ENCODE assay signal across 9 mouse cellular contexts in the genomic region with DNA sequence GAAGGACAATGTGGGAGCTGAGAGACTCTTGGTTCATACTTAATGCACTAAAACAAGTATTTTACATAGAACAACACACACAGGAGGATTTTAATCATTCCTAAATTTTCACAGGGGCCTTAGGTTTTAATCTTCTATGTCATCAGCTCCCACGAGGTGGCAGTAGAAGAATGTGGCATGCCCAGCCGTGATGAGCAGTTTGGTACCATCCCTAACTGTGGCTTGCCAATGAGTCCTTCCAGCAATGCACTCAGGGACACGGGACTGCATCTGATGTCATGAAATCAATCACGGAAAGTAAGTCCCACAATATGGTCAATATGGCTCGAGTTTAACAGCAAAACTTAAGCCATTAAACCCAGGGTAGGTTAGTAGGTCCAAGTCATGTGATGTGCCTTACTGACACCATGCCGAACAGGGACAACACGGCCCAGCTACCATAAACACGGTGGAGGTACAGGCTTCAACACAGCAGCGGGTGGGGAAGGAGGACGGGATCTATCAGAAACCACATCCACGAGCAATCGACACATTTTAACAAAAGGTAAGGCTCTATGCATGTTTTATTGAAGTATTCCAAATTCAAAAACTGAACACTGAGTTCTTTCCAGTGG.
DNase-seq lines count a peak whose midpoint lies in the region; ATAC-seq lines count a peak whose summit lies in the region.
"Had no signal": no experiment of that assay in that cellular context is flagged by ENCODE, and none has a peak within 500 bp of the region (broad histone marks: within the 10 kb centered on the region; RNA-seq: fewer than 3 reads in every experiment).

No protein-coding gene starts in this region.

- H3K9ac ChIP-seq in liver, embryonic 11.5 days (ENCODE audit: low read depth, low read length), result no peak overlapping the region
- no peak overlapping the region for H3K9ac ChIP-seq in embryonic facial prominence, embryonic 11.5 days (replicated peaks; ENCODE audit: low read length)
- no peak overlapping the region for H3K9ac ChIP-seq in hindbrain, embryonic 11.5 days (ENCODE audit: low read depth, low read length)
- H3K9ac ChIP-seq in midbrain, embryonic 13.5 days (replicated peaks), result no peak overlapping the region
- H3K9ac ChIP-seq: limb, embryonic 13.5 days had no signal

- no peak overlapping the region for H3K4me2 ChIP-seq in liver, embryonic 11.5 days
- no peak overlapping the region for H3K4me2 ChIP-seq in embryonic facial prominence, embryonic 11.5 days (ENCODE audit: low read depth, low read length)
- H3K4me2 ChIP-seq in hindbrain, embryonic 11.5 days (replicated peaks; ENCODE audit: low read depth, low read length), result no peak overlapping the region
- no peak overlapping the region for H3K4me2 ChIP-seq in midbrain, embryonic 13.5 days (replicated peaks)
- H3K4me2 ChIP-seq: limb, embryonic 13.5 days had no signal

- ATAC-seq in liver, embryonic 11.5 days (replicated peaks; ENCODE audit: low FRiP score), result no peak
- ATAC-seq in embryonic facial prominence, embryonic 11.5 days (replicated peaks; ENCODE audit: insufficient number of reproducible peaks, low FRiP score, low TSS enrichment, low read depth), result no peak
- no peak; the same call in 1 of the 2 replicates for ATAC-seq in hindbrain, embryonic 11.5 days (ENCODE audit: low FRiP score)
- peak; percentile 69; the same call in 1 of the 2 replicates for ATAC-seq in midbrain, embryonic 13.5 days

- H3K4me3 ChIP-seq in liver, embryonic 11.5 days (ENCODE audit: low read depth, low read length), result no peak overlapping the region
- H3K4me3 ChIP-seq in embryonic facial prominence, embryonic 11.5 days (ENCODE audit: low read depth, low read length), result no peak overlapping the region
- H3K4me3 ChIP-seq in hindbrain, embryonic 11.5 days (ENCODE audit: low read depth, low read length), result no peak overlapping the region
- no peak overlapping the region for H3K4me3 ChIP-seq in midbrain, embryonic 13.5 days (replicated peaks)
- H3K4me3 ChIP-seq: limb, embryonic 13.5 days had no signal

- H3K27me3 ChIP-seq in liver, embryonic 11.5 days (replicated peaks; ENCODE audit: control insufficient read depth, insufficient read depth, low read length), result no peaks in the 10 kb centered on the region
- no peaks in the 10 kb centered on the region for H3K27me3 ChIP-seq in embryonic facial prominence, embryonic 11.5 days (ENCODE audit: control insufficient read depth, insufficient read depth, low read length)
- H3K27me3 ChIP-seq in hindbrain, embryonic 11.5 days (ENCODE audit: control insufficient read depth, insufficient read depth, low read length), result no peaks in the 10 kb centered on the region
- H3K27me3 ChIP-seq in midbrain, embryonic 13.5 days, result no peaks in the 10 kb centered on the region
- no peaks in the 10 kb centered on the region for H3K27me3 ChIP-seq in splenic B cell, adult 2 months (ENCODE audit: control insufficient read depth, insufficient read depth, low read length, poor library complexity, severe bottlenecking)

- WGBS in liver, embryonic 11.5 days, result 70% methylated on average over 12 of the region's 12 CpGs
- WGBS in embryonic facial prominence, embryonic 11.5 days, result 81% methylated on average over 12 of the region's 12 CpGs
- WGBS in hindbrain, embryonic 11.5 days, result 79% methylated on average over 12 of the region's 12 CpGs
- 73% methylated on average over 12 of the region's 12 CpGs for WGBS in midbrain, embryonic 13.5 days

- DNase-seq in liver, result peak; percentile 34
- DNase-seq in liver, embryonic 11.5 days (ENCODE audit: low spot score), result no peak
- peak; percentile 73 for DNase-seq in adrenal gland, postnatal 14 days
- peak; percentile 59 for DNase-seq in embryonic facial prominence, embryonic 11.5 days (ENCODE audit: low spot score)
- peak; percentile 49 for DNase-seq in hindbrain, embryonic 11.5 days (ENCODE audit: low spot score)
- peak; percentile 50 to 67 for DNase-seq in layer of hippocampus, postnatal 36 days
- DNase-seq in splenic B cell, adult 2 months (ENCODE audit: low read depth, low spot score), result peak; percentile 68

- H3K27ac ChIP-seq in liver, embryonic 11.5 days (ENCODE audit: low read depth, low read length), result no peak overlapping the region
- no peak overlapping the region for H3K27ac ChIP-seq in embryonic facial prominence, embryonic 11.5 days (replicated peaks; ENCODE audit: low read depth, low read length)
- H3K27ac ChIP-seq in hindbrain, embryonic 11.5 days (ENCODE audit: low read depth, low read length), result no peak overlapping the region
- no peak overlapping the region for H3K27ac ChIP-seq in midbrain, embryonic 13.5 days
- H3K27ac ChIP-seq: limb, embryonic 13.5 days had no signal

- H3K36me3 ChIP-seq in liver, embryonic 11.5 days (ENCODE audit: control insufficient read depth, insufficient read depth, low read length), result no peaks in the 10 kb centered on the region
- H3K36me3 ChIP-seq in embryonic facial prominence, embryonic 11.5 days (replicated peaks; ENCODE audit: control insufficient read depth, insufficient read depth, low read depth, low read length), result no peaks in the 10 kb centered on the region
- no peaks in the 10 kb centered on the region for H3K36me3 ChIP-seq in hindbrain, embryonic 11.5 days (ENCODE audit: control insufficient read depth, insufficient read depth, low read length)
- H3K36me3 ChIP-seq in midbrain, embryonic 13.5 days, result no peaks in the 10 kb centered on the region
- no peaks in the 10 kb centered on the region for H3K36me3 ChIP-seq in splenic B cell, adult 2 months (ENCODE audit: control insufficient read depth, insufficient read depth, low read length, poor library complexity, severe bottlenecking)
- H3K36me3 ChIP-seq: limb, embryonic 13.5 days had no signal

- no peaks in the 10 kb centered on the region for H3K4me1 ChIP-seq in liver, embryonic 11.5 days (replicated peaks; ENCODE audit: control insufficient read depth, insufficient read depth, low read length)
- no peaks in the 10 kb centered on the region for H3K4me1 ChIP-seq in embryonic facial prominence, embryonic 11.5 days (ENCODE audit: control insufficient read depth, insufficient read depth, low read length)
- H3K4me1 ChIP-seq in hindbrain, embryonic 11.5 days (replicated peaks; ENCODE audit: control insufficient read depth, insufficient read depth, low read length), result no peaks in the 10 kb centered on the region
- H3K4me1 ChIP-seq in midbrain, embryonic 13.5 days (replicated peaks), result no peaks in the 10 kb centered on the region

- no peaks in the 10 kb centered on the region for H3K9me3 ChIP-seq in liver, embryonic 11.5 days (ENCODE audit: control insufficient read depth, low read length)
- H3K9me3 ChIP-seq in embryonic facial prominence, embryonic 11.5 days (replicated peaks; ENCODE audit: control insufficient read depth, low read length), result no peaks in the 10 kb centered on the region
- H3K9me3 ChIP-seq in hindbrain, embryonic 11.5 days (ENCODE audit: control insufficient read depth, low read length), result no peaks in the 10 kb centered on the region
- no peaks in the 10 kb centered on the region for H3K9me3 ChIP-seq in midbrain, embryonic 13.5 days
- H3K9me3 ChIP-seq: limb, embryonic 13.5 days had no signal
